Mouse (Mus musculus): ENCODE measurements around the gene Mcm10.
A peak's percentile ranks its signal among the peaks of the same experiment; 100 is the strongest.

Mcm10 gene

DNA sequence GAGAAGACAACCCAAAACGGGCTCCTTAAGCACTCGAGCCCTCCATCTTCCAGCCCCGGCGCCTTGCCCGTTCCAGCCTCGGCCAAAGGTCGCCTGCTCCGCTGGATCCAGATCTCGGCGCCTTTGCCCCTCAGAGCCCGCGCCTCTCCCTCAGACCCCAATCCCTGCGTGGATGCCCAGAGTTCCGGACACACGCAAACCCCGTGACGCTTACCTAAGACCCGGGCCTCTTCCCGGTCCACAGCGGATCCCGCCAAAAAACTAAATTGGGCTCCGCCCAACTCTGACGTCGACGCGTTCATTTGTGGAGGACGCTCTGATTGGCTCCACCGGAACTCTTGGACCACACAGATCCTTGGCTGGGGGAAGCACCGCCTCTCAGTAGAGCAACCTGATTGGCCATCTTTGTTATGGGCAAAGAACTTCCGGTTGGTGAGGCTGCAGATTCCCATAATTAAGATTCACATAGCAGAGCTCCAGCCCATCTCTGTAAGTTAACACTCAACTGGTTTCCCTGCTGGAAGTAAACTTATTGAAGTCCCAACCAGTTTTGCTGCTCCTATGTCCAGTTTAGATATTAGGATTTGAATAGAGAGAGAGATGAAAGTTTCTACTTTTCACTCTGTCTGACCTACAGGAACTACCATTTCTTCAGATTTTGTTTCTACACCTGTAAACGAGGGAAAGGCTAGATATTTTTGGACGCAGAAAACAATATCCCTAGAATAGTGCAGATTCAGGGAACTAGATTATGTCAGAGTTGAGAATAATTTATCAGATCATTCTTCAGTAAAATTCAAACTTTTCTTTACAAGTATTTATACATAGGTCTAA, at the start of gene Mcm10:
Mcm10 (minus strand) TSS at position 301 of the 834 bp plus-strand sequence.
- peak; percentile 75 for DNase-seq (ENCODE audit: low spot score)

DNA sequence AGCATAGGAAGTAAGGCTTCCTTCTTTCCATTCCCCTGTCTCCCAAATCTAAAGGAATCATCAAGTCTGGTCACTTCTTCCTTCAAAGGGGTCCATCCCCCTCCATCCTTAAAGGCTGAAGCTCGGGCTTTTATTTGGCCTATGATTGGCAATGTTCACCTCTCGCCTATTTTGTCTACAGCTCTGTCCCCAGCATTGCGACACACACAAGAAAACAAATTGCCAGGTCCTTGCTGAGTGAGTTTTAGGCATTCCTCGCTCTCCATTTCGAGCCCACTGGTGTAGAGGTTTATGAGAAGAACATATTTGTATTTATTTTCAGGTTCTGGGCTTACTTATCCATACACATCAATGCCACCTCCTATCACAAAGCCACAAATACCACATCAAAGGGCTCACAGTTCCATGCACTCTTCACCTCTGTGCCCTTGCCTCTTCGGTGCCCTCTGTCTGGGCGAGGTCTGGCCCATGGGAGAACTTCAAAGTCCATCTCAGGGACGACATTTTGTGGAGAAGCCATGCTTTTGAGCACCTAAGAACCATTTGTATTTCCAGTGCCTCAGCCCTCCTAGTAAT, 48.6 kb upstream of the Mcm10 start:
- no peak for DNase-seq (ENCODE audit: low spot score)

DNA sequence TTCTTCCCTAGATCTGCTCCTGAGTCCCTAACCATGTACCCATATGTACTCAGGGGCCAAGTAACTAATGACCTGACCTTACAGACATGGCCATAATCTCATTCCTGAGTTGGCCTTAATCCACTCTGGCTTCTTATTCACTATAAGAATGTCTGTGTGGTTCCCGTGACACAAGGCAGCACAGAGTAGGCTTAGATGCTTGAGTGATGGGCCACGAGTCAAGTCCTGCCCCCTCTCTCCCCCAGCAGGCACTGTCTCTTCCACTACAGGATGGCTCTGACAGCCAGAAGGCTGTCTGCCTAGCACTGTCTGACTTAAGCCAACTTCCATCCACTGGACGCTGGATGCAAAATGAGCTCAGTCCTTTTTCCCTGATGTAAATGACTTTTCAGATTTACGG, 47.4 kb upstream of the Mcm10 start:
- DNase-seq (ENCODE audit: low spot score): no peak

DNA sequence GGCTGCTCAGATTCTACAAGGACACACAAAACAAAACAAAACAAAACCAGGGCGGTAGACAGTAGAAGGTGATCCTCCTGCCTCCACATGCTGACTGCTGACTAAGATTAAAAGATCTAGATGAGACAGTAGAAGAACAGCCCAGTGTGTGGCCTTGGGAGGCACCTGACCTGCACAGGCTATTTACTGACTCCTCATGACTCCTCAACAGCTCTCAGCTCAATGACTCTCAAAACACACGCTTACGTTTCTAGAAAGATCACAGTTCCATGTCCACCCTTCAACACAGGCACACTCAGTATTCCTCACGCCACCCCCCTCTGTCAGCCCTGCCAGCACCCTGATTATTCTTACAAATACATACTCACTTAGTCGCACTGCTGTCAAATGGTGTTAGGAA, 45.8 kb upstream of the Mcm10 start:
- no peak for DNase-seq (ENCODE audit: low spot score)

DNA sequence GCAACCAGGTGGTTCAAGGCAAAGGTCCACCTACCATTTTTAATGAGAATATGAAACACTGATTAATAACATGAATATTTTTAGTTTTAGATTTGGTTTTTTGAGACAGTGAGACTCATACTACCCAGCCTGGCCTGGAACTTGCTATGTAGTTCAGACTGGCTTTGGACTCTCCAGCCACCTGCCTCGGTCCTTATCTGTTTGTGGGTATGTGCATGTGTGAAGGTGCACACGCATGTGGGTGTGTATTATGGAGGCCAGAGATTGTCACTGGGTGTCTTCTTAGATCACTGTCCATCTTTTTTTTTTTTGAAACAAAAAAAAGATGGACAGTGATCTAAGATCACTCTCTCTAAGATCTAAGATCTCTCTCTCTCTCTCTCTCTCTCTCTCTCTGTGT, 38.0 kb upstream of the Mcm10 start:
- no peak for DNase-seq (ENCODE audit: low spot score)

DNA sequence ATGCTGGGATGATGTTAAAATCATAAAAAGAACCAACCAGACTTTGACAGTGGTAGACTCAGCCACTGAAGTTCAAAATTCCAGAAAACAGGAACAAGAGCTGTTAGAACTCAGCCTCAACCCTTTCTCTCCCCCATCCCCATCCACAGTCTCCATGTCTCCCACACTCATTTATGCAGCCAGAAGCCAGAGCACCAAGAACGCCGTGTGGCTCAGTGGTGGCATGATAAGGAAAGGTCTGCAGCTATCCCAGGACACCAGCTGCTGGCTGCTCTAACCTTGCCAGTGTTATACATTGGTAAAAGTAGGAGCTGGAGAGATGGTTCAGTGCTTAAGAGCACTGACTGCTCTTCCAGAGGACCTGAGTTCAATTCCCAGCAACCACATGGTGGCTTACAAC, 34.4 kb upstream of the Mcm10 start:
- DNase-seq (ENCODE audit: low spot score): no peak

DNA sequence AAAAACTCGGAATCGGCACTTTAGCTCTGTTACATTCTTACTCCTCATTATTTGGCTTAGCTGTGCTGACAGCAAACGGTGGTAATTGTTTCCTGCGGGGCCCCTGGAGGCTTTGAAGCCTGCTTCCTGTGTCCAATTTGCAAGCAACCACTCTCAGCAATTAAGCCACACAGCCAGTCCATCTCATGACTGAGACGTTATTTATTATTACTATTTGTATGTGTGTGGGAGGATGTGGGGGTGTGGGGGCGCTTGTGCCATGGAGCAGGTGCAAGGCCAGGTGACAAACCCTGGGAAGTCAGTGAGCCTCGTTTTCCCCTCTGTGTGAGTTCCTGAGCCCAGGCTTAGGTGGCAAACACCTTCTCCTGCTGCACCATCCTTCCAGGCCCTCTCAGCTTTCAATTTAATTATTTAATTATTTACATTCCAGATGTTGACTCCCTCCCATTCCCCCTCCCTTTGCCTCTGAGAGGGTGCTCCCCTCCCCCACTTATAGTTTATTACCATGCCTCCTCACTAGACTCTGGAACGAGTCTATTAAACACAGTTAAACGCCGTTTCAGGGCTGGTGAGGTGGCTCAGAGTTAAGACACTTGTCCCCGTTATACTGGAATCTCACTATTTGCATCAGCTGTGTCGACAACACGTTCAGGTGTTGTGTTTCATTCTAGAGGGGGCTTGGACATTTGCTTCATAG, 32.8 kb upstream of the Mcm10 start:
- no peak for DNase-seq (ENCODE audit: low spot score)

DNA sequence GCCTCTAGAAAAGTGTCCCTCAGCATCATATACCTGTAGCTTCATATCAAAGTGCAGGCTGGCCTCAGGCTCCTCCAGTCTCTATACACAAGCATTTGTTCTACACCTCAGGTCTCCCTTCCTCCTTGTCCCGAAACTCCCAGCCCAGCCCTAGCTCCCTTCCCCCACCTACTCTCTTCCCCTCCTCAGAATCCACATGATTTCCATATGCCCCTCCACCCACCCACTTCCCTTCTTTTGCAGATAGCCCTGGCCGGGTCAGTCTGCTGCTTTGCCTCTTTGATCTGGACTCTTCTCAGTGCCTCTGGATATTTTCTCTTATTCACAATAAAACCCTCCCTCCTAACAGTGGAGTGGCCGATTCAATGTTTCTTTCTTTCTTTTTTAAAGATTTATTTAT, 31.7 kb upstream of the Mcm10 start:
- DNase-seq (ENCODE audit: low spot score): no peak

DNA sequence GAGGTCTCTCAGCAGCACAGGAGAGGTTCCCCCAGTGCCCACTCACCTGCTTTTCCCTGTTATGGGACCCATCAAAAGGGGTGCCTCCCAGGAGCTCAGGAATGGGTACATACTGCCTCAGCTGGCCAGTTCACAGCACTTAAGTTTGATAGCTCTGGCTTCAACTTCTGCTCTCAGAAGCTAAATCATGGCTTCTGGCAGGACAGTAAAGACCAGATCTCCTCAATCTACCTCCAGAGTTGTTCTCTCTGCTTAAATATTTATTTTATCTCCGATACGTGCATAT, 30.8 kb upstream of the Mcm10 start:
- DNase-seq (ENCODE audit: low spot score): no peak

DNA sequence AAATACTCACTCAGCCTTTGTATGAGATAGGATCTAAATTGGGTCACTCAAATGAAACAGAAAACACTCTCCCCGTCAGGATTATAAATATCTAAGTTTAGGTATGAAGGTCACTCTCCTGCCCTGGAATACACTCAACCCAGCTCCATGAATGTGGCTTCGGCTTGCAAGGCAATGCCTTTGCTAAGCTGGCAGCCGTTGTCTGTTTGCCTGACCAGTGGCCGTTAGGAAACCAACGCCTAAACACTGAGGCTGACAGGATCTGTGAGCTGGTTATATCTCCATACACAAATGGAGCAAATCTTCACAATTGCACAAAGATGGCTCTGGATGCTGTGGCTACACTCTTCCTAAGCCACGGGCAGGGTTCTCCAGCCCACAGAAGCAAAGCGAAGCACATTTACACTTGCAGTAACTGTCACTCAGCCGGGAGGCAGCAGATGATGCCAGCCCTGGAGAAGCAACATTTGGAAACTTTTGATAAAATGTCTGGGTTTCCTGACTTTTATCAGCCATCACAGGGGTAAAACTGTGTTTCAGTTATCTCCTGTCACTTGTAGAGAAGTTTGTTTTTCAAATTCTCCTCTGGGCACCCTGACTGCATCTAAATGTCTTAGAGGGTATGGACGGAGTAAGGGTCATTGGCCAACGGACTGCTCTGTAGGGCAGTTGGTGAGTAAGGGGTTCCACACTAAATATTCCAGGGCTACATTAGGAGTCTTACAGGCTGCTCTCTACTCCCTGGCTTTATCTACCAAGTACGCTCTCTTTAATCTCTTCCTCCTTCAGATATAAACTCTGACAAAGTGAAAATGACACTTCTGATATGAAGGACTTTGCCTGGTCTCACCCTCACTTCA, 30.3 kb upstream of the Mcm10 start:
- no peak for DNase-seq (ENCODE audit: low spot score)

DNA sequence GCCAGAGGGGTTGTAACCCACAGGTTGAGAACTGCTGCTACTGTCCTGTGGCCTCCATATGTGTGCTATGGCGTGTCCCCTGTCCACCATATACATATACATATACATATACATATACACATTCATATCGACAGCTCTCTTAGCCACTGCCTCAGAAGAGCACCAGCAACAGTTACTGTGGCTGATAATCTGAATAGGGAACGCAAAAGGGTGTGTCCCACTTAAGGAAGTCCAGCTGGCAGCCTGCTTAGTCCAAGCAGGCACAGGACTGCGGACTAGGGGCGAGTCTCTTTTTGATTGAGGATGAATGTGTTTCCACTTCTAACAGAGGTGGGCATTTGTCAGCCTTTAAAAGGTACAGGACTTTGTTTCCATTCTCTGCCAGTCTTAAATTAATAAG, 29.3 kb upstream of the Mcm10 start:
- DNase-seq (ENCODE audit: low spot score): no peak

DNA sequence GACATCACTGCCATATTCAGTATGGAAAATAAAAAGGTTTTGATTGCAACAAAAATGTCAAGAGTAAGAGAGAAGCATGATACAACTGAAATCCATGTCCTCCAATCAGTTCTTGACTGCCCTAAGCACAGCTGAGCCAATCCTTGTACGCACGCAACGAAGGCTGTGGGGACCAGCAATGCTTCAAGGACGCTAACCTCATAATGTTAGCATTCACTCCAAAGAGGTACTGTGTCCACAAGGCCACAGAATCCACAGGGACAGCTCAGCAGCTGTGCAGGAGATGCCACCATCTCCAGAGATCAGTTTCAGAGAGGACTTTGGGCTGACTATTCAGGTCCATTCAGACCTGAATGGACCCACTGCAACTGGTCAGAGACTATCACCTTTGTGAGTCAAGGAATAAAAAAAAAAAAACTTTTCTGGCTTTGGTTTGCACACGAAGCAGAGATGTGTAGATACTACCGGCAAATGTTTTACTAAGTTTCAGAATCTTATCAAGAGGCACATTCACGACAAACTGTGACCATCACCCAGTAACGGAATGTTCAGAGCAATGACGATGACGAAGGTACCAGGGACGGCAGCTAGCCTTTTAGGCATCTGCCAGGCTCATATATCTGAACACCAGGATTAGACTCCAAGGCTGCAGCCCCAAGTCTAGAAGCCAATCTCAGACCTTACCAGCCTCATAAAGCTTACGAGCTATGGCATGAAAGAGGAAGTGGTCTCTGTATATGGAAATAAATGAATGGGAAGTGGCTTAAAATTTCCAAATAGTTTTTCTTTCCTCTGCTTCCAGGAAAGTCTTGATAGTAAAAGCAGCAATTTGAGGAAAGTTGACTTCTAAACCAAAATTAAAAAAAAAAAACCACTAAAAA, 27.9 kb upstream of the Mcm10 start:
- no peak for DNase-seq (ENCODE audit: low spot score)

DNA sequence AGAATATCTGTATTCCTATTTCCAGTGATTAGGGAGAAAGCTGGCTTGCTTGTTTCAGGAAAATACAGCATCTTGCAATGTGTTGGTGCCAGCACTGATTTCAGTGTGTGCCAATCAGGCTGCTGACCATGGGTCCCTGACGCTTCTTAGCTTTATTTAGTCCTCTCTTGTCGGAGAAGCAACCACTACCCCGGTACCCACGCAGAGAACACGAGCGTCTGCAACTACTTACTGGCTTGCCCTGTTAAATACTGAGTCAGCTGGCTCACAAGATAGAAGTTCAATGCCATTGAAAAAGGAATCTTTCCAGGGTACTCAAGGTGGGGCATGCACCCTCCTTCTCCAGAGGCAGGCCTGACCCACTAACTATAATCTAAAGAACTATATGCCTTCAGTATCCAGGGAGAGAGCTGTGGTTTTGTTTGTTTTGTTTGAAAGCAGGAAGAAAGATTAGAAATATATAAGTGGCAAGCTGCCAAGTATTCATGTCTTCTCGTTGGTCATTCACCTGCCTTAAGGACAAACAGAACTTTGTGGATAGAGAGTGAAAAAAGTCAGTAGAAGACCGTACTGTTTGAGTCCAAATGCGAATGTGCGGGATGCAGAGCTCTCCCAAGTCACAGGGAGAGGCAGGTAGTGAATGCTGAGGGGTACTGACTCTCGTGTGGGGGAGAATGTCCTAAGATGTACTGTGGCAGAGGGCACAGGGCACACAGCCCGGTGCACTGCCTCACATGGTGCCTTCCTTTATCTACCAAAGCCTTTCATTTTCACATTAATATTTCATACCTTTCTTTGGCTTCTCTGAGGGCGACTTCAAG, 27.0 kb upstream of the Mcm10 start:
- no peak for DNase-seq (ENCODE audit: low spot score)

DNA sequence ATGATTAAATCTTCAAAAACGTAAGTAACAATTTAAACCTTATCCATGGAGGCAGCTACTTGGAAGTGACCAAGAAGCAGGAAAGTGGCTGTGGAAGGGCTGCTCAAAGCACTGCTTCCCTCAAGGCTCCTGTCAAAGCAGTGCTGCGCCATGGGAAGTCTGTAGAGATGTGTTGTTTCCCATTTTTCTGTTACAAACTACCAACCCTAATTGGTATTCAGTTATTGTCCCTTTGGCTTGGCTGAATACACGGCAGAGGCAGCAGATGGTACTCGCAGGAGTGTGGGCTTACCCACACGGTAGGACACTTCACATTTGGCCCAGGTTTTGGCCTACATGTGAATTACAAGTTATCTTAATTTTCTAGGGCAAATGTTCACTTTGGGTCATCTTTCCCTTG, 25.7 kb upstream of the Mcm10 start:
- no peak for DNase-seq (ENCODE audit: low spot score)

DNA sequence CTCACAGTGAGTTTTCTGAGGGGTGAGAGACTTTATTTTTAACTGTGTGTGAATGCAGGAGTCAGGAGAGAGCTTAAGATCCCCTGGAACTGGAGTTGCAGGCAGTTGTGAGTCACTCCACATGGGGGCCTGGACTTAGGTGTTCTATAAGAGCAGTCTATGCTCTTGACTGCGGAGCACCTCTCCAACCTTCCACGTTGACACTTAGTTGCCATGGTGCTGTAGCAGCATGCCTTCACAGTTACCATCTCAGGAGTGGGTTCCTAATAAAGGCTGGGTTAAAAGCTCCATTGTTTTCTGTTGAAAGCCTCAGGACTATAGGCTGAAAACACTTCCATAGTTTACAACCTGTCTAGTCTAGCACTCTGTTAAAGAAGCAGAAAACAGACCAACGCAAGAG, 24.8 kb upstream of the Mcm10 start:
- DNase-seq (ENCODE audit: low spot score): no peak

DNA sequence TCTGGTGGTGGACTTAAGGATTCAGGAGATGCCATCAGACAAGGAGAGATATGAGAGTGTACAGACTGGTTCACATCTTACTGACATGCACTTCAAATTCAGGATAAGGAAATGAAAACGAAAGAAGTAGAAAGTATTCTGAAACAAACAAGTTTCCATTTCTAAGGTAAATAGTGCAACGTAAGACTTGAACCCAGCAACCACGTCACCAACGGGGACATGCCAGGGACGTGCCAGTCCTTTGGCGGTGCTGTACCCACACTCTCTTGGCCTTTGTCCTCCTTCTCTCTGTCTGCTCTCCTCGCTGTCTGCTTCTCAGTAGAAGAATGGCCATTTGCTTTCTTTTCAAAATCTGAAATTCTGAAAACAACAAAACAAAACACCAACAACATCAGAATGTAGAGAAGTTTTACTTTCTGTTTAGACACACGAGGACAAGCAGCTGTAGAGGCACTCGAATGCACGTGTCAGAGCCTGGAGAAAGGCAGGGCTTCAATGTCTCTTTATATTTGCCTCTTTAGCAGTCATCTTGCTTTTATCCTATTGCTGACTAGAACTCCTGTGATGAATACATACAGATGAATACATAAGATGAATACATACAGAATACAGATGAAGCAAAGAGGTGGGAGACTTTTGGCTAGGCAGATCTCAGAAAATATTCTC, 24.0 kb upstream of the Mcm10 start:
- DNase-seq (ENCODE audit: low spot score): no peak

DNA sequence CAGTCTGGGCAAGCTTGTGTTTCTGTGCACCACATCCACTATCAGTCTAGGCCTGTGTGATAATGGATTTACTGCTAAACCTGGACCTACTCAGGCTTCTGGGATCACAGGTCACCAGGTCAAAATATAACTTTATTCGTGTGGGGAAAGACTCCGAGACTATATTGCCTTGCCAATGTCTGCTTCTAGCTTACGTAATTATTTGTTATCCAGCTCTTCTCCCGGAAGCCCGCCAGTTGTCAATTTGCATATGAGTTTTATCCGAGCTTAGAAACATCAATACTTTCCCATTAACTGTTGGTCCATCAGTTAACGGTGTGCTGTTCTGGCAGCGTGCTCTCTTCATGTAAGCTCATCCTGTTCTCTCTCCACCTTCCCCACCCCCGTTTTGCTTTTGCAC, 22.6 kb upstream of the Mcm10 start:
- no peak for DNase-seq (ENCODE audit: low spot score)

DNA sequence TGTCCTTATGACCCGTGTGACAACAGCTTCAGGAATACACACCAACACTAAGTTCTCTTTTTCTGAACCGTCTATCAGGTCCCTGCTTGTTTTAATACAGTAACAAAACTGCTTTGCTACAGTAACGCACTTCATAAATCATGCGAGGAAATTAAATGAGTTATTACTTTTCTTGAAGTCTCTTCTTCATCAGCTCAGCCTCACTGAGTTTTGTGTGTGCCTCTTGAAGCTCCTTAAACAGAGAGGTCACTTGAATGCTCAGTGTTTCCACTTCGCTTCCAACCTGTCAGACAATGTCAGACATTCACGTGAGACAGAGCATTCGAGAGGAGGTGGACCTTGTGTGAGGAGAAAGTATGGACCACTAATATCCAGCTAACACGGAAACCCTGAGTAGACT, 22.2 kb upstream of the Mcm10 start:
- DNase-seq (ENCODE audit: low spot score): no peak

DNA sequence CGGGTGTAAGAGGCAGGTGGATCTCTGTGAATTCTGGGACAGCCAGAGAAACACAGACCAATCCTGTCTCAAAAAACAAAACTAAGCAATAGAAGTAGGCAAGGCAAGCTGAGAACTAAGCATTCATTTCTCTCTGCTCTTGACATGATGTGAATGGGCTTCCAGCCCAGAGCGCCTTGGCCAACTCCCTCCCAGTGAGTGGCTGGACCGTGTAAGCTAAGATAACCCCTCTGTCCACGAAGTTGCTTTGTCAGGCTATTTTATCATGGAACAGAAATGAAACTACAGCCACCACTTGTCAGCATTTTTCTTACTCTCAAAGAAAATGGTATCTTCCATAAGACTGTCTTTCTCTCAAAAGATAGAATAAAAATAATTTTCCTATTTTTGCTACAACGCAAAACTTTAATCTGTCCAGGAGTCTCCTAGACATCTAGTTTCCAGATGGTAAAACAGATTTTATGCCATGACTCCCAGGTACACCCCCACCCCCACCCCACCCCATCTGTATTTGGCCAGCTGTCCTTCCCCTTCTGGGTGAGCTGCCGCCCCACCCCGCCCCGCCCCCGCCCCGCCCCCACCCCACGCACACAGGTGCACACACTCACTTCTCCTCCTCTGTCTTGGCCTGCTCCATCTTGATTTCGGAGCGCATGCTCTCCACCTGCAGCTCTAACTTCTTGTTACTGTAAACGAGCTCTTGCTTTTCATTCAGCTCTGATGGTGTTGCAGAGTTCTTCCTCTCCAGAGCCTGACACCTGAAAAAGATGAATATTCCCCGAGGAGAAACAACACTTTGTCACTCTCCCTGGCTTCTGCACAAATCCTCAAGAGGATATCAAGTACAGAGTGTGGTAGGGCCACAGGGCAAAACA, 21.2 kb upstream of the Mcm10 start:
- DNase-seq (ENCODE audit: low spot score): no peak
